Mouse (Mus musculus) C2C12 (cell line): ENCODE measurements around the gene Ccdc15.

Experiments used
- CTCF ChIP-seq: IDR thresholded peaks from one replicate; pipeline ENCODE4 v1.5.1; 2011; ENCODE audit not compliant: control insufficient read depth, insufficient read depth, insufficient read length
- MYOG ChIP-seq: IDR thresholded peaks from one replicate; pipeline ENCODE4 v1.6.1; 2011; ENCODE audit not compliant: control insufficient read depth, insufficient read length; ENCODE audit errors: extremely low read depth

DNA sequence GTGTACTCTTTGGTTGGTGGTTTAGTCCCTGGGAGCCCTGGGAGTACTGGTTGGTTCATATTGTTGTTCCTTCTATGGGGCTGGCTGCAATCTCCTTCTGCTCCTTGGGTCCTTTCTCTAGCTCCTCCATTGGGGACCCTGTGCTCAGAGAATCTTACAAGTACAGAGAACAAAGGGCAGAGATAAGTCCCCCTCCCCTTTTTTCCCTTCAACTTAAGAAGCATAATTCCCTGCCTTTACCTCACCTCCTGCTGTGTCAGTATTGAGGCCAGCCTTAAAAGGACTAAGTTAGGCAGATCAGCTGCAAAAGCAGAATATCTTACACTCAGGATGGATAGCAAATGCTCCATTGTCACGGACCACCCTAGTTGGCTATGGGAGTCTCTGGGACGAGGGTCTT lies 43.8 kb upstream of the Ccdc15 start:
- TF ChIP-seq CTCF (no peak), MYOG (no peak)
